Mouse (Mus musculus) megakaryocyte progenitor cell, adult 5-6 weeks (primary cell): Measurements from ENCODE around the gene Trpv2. TPM values are rescaled to one million over a fixed set of nuclear protein-coding genes. Genes with fewer than 3 reads are reported as not detected.
A peak's percentile ranks its signal among the peaks of the same experiment; 100 is the strongest.

Experiments
- ATAC-seq: replicated peaks from 2 replicates; pipeline ENCODE4 v1.8.0; 2016; ENCODE audit warnings: mild to moderate bottlenecking, moderate TSS enrichment, inconsistent platforms; ENCODE audit not compliant: poor library complexity
- total RNA-seq, 2 experiments: library from RNA; stranded (forward) in 1 of 2; stranded (reverse) in 1 of 2; fragments of 157-497, 149-512 nt in 1 of 2; fragments of 200-1000 nt in 1 of 2; gene quantifications; 2 replicates each; pipeline versions ENCODE4 v1.2.3 to v1.2.4; 2015 to 2017

Gene Trpv2
- 9.0 and 13.9 TPM in 2 replicates for total RNA-seq (2015)
- 10.5 and 12.9 TPM in 2 replicates for total RNA-seq (2017)

DNA sequence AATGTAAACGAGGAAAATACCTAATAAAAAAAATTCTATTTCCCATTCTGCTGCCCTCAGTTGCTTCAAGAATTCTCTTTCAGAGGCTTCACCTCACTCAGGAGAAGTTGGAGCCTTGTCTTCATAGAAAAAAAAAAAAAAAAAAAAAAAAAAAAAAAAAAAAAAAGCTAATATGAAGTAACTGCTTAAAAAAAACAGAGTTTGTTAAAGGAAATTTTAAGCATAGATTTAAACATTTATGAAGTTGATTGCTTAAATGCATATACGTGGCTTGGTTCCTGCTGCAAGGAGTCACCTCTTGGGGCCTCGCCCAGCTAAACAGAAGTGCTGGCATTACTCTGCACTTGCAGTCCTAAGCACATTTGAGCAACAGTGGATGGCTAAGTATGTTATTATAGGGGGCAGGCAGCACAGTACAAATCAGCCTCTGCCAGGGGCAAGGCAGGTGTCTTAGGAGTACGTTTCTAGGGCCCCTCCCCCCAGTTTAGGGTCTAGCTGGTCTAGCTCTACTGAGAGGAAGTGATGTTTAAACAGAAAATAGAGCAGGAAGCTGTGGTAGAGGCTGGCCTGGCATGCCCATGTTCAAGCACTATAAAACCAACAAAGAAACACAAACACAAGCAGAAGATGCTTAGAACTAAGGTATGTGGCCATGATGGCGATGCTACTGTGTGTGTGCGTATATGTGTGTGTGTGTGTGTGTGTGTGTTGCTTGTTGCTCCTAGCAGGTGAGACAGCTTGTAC, at the start of gene Trpv2:
TSS of gene Trpv2 (plus strand) at position 528 of the 744 bp plus-strand sequence.
- peak; percentile 26 for ATAC-seq

DNA sequence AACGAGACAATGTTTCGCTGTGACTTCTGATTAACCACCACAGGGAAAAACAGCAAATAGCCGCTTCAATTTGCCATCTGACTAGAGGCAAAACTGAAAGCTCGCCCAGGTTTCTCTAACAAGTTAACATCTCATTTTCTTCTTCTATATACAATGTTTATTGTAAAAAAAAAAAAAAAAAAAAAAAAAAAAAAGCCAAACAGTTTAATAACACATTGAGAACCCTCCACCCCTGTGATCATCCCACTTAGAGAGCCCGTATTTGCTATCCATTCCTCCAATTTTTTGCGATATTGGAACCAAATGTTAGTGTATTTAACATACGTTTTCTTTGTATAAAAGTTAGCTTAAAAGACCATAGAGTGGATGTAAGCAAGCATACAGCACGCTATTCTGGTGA, 37.2 kb upstream of the Trpv2 start:
- ATAC-seq, result no peak

- ATAC-seq, result peak; percentile 9; the same call in 1 of the 2 replicates
These were observed 36.7 kb upstream of the Trpv2 start for GRCm38 (mm10) chr11:62537590-62537989.

GRCm38 (mm10) chr11:62538321-62539088, 35.8 kb upstream of the Trpv2 start:
- ATAC-seq, result peak; percentile 64

- peak; percentile 73 for ATAC-seq
These were observed 35.0 kb upstream of the Trpv2 start, which contains the start of gene Cenpv for GRCm38 (mm10) chr11:62539089-62539890. Cenpv (minus strand) TSS chr11:62539261.

DNA sequence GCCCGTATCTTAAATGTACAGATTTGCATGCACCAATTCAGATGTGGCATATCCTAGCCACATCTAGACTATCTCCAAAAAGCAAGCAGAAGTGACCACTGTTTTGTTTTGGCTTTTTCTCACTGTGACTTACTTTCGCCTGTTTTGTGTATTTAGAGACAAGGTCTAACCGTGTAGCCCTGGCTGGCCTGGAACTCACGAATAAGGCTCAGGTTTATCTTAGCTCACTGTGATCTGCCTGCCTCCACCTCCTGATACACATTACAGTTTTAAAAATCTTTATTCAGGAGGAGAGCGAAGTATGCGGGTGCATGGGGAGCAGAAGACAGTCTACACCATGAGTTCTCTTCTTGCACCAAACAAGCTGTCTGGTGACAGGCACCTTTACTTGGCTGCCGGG, 34.1 kb upstream of the Trpv2 start:
- ATAC-seq, result no peak

GRCm38 (mm10) chr11:62540969-62541368, 33.3 kb upstream of the Trpv2 start:
- no peak for ATAC-seq

DNA sequence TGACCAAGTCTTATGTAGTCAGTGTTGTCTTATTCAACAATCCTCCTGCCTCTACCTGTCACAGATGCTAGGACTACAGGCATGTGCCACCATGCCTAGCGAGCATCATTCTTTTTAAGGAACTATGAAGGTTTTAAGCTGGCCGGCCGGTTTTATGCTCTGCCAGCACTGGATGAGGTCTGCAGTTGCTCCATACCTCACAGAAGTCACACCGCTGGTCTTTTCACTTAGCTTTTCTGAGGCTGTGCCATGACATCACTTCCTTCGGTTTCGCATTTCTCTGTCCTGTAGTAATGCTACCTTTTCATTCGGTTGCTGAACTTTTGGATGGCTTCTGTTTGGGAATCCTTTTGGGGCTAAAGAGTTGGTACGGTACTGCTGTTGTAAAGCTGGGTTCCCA, 32.7 kb upstream of the Trpv2 start:
- peak; percentile 33; the same call in 1 of the 2 replicates for ATAC-seq

DNA sequence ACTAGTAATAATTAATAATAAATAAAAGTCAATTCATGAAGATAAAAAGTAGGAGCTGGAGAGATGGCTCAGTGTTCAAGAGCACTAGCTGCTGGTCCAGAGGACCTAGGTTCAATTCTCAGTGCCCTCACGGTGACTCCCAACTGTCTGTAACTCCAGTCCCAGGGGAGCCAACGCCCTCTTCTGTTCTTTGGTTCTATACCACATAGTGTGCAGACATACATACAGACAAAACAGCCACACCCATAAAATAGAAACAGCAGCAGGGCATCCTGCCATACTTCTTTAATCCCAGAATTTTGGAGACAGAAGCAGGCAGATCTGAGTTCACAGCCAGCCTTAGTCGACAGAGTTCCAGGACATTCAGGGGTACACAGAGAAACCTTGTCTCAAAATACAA, 30.3 kb upstream of the Trpv2 start:
- ATAC-seq, result no peak

DNA sequence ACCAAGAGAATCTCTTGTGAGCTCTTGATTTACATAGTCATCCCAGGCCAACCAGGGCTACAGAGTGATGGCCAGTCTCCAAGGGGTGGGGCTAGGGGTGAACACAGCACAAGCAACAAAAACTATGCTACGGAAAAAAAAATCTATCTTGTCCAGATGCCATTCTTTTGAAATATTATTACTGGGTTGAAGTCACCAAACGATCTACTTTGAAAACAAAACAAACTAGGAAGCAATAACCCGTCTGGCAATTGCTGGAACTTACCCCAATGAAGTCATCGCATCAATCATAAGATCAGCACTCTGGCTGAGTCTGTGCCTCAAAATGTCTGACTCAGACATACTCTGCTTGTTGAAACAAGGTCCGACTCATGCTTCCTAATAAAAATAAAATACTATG, 24.5 kb upstream of the Trpv2 start:
- peak; percentile 27; the same call in 1 of the 2 replicates for ATAC-seq

GRCm38 (mm10) chr11:62550227-62550685, 24.0 kb upstream of the Trpv2 start:
- ATAC-seq, result peak; percentile 35

DNA sequence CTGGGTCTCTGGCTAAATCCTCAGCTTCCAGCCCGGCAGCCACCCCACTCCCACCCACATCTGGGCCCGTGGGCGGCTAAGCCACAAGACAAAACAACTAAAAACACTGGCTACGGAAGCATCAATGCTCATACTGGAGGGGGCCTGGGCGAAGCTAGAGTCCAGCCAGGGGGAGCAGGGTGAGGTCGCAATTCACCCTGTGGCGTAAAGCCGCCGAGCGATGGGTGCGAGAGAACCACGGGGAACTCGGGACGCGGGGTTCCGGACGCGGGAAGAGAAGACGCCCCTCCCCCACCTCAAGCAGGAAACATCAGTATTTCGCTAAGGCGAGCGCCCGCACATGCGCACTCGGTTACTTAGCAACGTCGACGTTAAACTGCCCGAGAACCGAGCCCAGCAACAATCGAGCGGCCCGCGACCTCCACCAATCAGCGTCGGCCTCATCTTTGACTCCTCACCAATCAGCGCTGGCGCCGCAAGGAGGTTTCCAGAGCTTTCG, 23.5 kb upstream of the Trpv2 start, which contains the start of gene Ubb:
TSS of gene Ubb (plus strand) at position 445 of the 499 bp plus-strand sequence.
- ATAC-seq, result peak; percentile 75

GRCm38 (mm10) chr11:62551226-62552119, 22.8 kb upstream of the Trpv2 start:
- peak; percentile 64 for ATAC-seq

DNA sequence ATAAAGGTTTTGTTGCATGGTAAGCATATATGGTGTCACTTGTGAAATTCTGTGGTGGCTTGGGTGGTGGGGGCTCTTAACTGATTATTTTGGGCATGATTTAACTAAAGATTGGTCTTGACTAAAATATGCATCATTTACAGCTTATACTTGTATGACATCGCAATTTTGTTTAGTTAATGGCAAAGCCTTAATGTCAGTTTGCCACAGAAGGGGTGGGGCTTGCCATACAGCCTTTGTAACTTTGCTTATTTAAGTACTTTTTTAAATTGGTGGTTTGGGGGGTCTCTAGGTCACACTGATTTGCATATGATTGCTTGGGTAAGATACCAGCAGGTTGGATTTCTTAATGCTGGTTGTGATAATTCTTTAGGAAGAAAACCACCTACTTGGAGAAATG, 21.1 kb upstream of the Trpv2 start:
- no peak for ATAC-seq

DNA sequence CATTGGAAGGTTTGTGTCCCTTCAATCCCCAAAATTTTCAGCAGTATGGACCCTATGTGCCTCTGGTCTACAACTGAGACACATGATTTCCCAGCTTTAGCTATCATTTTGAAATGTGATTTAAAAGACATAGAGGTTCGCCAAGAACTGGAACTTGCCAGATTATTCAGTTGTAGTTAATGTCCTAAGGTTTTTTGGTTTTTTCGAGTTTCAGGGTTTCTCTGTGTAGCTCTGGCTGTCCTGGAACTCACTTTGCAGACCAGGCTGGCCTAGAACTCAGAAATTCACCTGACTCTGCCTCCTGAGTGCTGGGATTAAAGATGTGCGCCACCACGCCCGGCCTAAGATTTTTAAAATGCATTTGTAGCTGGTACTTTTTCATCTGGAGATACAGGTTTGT, 20.7 kb upstream of the Trpv2 start:
- no peak for ATAC-seq

- no peak for ATAC-seq
These were observed 20.0 kb upstream of the Trpv2 start for GRCm38 (mm10) chr11:62554163-62554855.

DNA sequence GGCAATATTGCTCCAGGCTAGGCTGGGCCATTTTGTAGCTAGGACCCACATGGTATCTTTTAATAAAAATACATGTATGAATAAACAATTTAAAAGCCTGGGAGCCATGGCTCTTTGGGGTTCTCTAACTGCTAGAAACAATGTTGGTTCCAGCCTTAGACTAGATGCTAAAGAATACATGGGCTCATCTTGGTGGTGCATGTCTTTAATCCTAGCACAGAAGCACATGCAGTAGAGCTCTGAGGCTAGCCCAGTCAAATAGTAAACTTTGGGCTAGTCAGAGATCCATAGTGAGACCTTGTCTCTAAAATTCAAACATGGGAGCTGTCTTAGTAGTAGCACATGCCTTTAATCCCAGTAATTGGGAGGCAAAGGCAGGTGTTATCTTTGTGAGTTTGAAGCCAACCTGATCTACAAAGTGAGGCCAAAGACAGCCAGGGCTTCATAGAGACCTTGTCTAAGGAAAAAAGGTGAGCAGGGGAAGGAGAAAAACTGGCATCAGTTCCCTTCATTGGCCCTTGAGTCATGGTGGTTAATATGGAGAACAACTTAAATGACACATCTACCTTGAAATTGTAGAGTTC, 19.3 kb upstream of the Trpv2 start:
- no peak for ATAC-seq

GRCm38 (mm10) chr11:62555896-62556412, 18.3 kb upstream of the Trpv2 start:
- ATAC-seq, result no peak

- ATAC-seq, result no peak
These were observed 17.1 kb upstream of the Trpv2 start for GRCm38 (mm10) chr11:62557205-62557604.
